Mouse (Mus musculus) neural tube, embryonic 11.5 days (tissue): ENCODE results near the gene Ggt6. TPM values are rescaled to one million over a fixed set of nuclear protein-coding genes. Genes with fewer than 3 reads are reported as not detected.

Experiments
- ATAC-seq: fragments of 200-750 bp; cut with Nextera tagmentation; 2 replicates; pipeline ENCODE4 v1.8.0; 2017; ENCODE audit warnings: moderate number of reproducible peaks, mild to moderate bottlenecking, moderate TSS enrichment, moderate library complexity; ENCODE audit not compliant: insufficient read depth, low FRiP score, low TSS enrichment
- DNase-seq: peaks from one replicate; pipeline ENCODE4 v3.0.0-alpha.2; 2015; ENCODE audit warnings: low spot score
- H3K27ac ChIP-seq: fragments of 300-500 bp; sonication (generic); 2 replicates; pipeline ENCODE4 v1.5.1; 2014; ENCODE audit warnings: low read depth, mild to moderate bottlenecking, low read length
- H3K27me3 ChIP-seq: fragments of 300-500 bp; sonication (generic); 2 replicates; pipeline ENCODE4 v1.6.1; 2014; ENCODE audit warnings: mild to moderate bottlenecking, low read length, mixed read lengths; ENCODE audit not compliant: control insufficient read depth, insufficient read depth
- H3K36me3 ChIP-seq: fragments of 300-500 bp; sonication (generic); 2 replicates; pipeline ENCODE4 v1.6.1; 2014; ENCODE audit warnings: mild to moderate bottlenecking, low read length, moderate library complexity, mixed read lengths; ENCODE audit not compliant: control insufficient read depth, insufficient read depth
- H3K4me1 ChIP-seq: fragments of 300-500 bp; sonication (generic); 2 replicates; pipeline ENCODE4 v1.6.1; 2014; ENCODE audit warnings: low read length, mixed read lengths; ENCODE audit not compliant: control insufficient read depth, insufficient read depth
- H3K4me2 ChIP-seq: fragments of 300-500 bp; sonication (generic); 2 replicates; pipeline ENCODE4 v1.6.1; 2014; ENCODE audit warnings: low read depth, mild to moderate bottlenecking, moderate library complexity
- H3K4me3 ChIP-seq: fragments of 300-500 bp; sonication (generic); 2 replicates; pipeline ENCODE4 v1.5.1; 2014; ENCODE audit warnings: low read depth, low read length
- H3K9ac ChIP-seq: fragments of 300-500 bp; sonication (generic); 2 replicates; pipeline ENCODE4 v1.6.1; 2014; ENCODE audit warnings: mild to moderate bottlenecking, low read length
- H3K9me3 ChIP-seq: fragments of 300-500 bp; sonication (generic); 2 replicates; pipeline ENCODE4 v1.6.1; 2016; ENCODE audit warnings: low read length; ENCODE audit not compliant: control insufficient read depth
- WGBS: fragments of 180-500 bp; shearing (Covaris S2); extraction: QIAGEN DNeasy Blood & Tissue Kit; methylation state at CpG from one replicate; pipeline ENCODE4 v1.1.7; 2014; 5-methylcytosine and 5-hydroxymethylcytosine counted together
- polyA plus RNA-seq: library from polyadenylated mRNA; unstranded; fragments of >200 nt; fragmentation: Nextera tagmentation; extraction: Ambion mirVana; gene quantifications from 2 replicates; pipeline ENCODE4 v1.2.1, GENCODE M21; 2014

The Ggt6 gene
- not detected in 2 replicates for polyA plus RNA-seq

- no peak within 1 kb of the TSS for H3K27ac ChIP-seq
- H3K4me3 ChIP-seq, result no peak within 1 kb of the TSS
- H3K4me1 ChIP-seq, result no peaks in the 10 kb centered on the region
- H3K27me3 ChIP-seq, result no peaks in the 10 kb centered on the region
- H3K4me2 ChIP-seq, result no peak within 1 kb of the TSS
- ATAC-seq, result no peak
- no peak for DNase-seq
- H3K9me3 ChIP-seq, result no peaks in the 10 kb centered on the region
- 71% methylated on average over 11 of the region's 11 CpGs for WGBS
- H3K36me3 ChIP-seq, result no peaks in the 10 kb centered on the region
- H3K9ac ChIP-seq, result no peak within 1 kb of the TSS
These were observed at the start of gene Ggt6 for GRCm38 (mm10) chr11:72434963-72435693. Gene Ggt6, plus strand, starts transcription at chr11:72435526.

GRCm38 (mm10) chr11:72388113-72388529 lies 47.2 kb upstream of the Ggt6 start:
- 92% methylated on average over 6 of the region's 6 CpGs for WGBS
- no peak overlapping the region for H3K4me3 ChIP-seq
- no peak overlapping the region for H3K9ac ChIP-seq
- H3K27me3 ChIP-seq, result no peaks in the 10 kb centered on the region
- DNase-seq (no peak), ATAC-seq (no peak)
- H3K36me3 ChIP-seq, result no peaks in the 10 kb centered on the region
- H3K27ac ChIP-seq, result no peak overlapping the region
- no peaks in the 10 kb centered on the region for H3K4me1 ChIP-seq
- no peaks in the 10 kb centered on the region for H3K9me3 ChIP-seq
- no peak overlapping the region for H3K4me2 ChIP-seq

GRCm38 (mm10) chr11:72389407-72390142 lies 45.8 kb upstream of the Ggt6 start:
- Histone ChIP-seq H3K27ac (no peak overlapping the region), H3K4me3 (no peak overlapping the region), H3K36me3 (no peaks in the 10 kb centered on the region), H3K9me3 (no peaks in the 10 kb centered on the region), H3K27me3 (no peaks in the 10 kb centered on the region), H3K4me1 (no peaks in the 10 kb centered on the region), H3K4me2 (no peak overlapping the region), H3K9ac (no peak overlapping the region)
- no peak for DNase-seq
- no peak for ATAC-seq
- 83% methylated on average over 7 of the region's 7 CpGs for WGBS

GRCm38 (mm10) chr11:72391181-72391580 lies 44.1 kb upstream of the Ggt6 start:
- Histone ChIP-seq H3K4me3 (no peak overlapping the region), H3K27ac (no peak overlapping the region), H3K27me3 (no peaks in the 10 kb centered on the region), H3K36me3 (no peaks in the 10 kb centered on the region), H3K9ac (no peak overlapping the region), H3K4me2 (no peak overlapping the region), H3K4me1 (no peaks in the 10 kb centered on the region), H3K9me3 (no peaks in the 10 kb centered on the region)
- 93% methylated on average over 13 of the region's 13 CpGs for WGBS
- no peak for ATAC-seq
- no peak for DNase-seq

- Histone ChIP-seq H3K27me3 (no peaks in the 10 kb centered on the region), H3K36me3 (no peaks in the 10 kb centered on the region), H3K4me3 (no peak overlapping the region), H3K9me3 (no peaks in the 10 kb centered on the region), H3K9ac (no peak overlapping the region), H3K4me1 (no peaks in the 10 kb centered on the region), H3K27ac (no peak overlapping the region), H3K4me2 (no peak overlapping the region)
- DNase-seq (no peak), ATAC-seq (no peak)
- 95% methylated on average over 3 of the region's 3 CpGs for WGBS
These were observed 42.1 kb upstream of the Ggt6 start for GRCm38 (mm10) chr11:72393243-72393642.

- Histone ChIP-seq H3K27ac (no peak overlapping the region), H3K4me3 (no peak overlapping the region), H3K4me1 (no peaks in the 10 kb centered on the region), H3K27me3 (no peaks in the 10 kb centered on the region), H3K4me2 (no peak overlapping the region), H3K9me3 (no peaks in the 10 kb centered on the region), H3K36me3 (no peaks in the 10 kb centered on the region), H3K9ac (no peak overlapping the region)
- WGBS, result 54% methylated on average over 5 of the region's 5 CpGs
- ATAC-seq (no peak), DNase-seq (no peak)
These were observed 41.7 kb upstream of the Ggt6 start for GRCm38 (mm10) chr11:72393669-72394068.

- Histone ChIP-seq H3K4me3 (no peak overlapping the region), H3K4me1 (no peaks in the 10 kb centered on the region), H3K9me3 (no peaks in the 10 kb centered on the region), H3K27me3 (no peaks in the 10 kb centered on the region), H3K9ac (no peak overlapping the region), H3K27ac (no peak overlapping the region), H3K36me3 (no peaks in the 10 kb centered on the region), H3K4me2 (no peak overlapping the region)
- no peak for ATAC-seq
- 86% methylated on average over 2 of the region's 2 CpGs for WGBS
- no peak for DNase-seq
These were observed 40.6 kb upstream of the Ggt6 start for GRCm38 (mm10) chr11:72394694-72395093.

- no peaks in the 10 kb centered on the region for H3K9me3 ChIP-seq
- H3K4me2 ChIP-seq, result no peak overlapping the region
- no peaks in the 10 kb centered on the region for H3K27me3 ChIP-seq
- no peak for DNase-seq
- WGBS, result 69% methylated on average over 6 of the region's 6 CpGs
- no peaks in the 10 kb centered on the region for H3K4me1 ChIP-seq
- no peak overlapping the region for H3K27ac ChIP-seq
- ATAC-seq, result no peak
- H3K4me3 ChIP-seq, result no peak overlapping the region
- no peak overlapping the region for H3K9ac ChIP-seq
- no peaks in the 10 kb centered on the region for H3K36me3 ChIP-seq
These were observed 39.7 kb upstream of the Ggt6 start for GRCm38 (mm10) chr11:72395652-72396051.

GRCm38 (mm10) chr11:72396621-72397020 lies 38.7 kb upstream of the Ggt6 start:
- Histone ChIP-seq H3K27ac (no peak overlapping the region), H3K4me1 (no peaks in the 10 kb centered on the region; the same call in 1 of the 2 replicates), H3K36me3 (no peaks in the 10 kb centered on the region), H3K9ac (no peak overlapping the region), H3K4me2 (no peak overlapping the region), H3K27me3 (no peaks in the 10 kb centered on the region), H3K4me3 (no peak overlapping the region), H3K9me3 (no peaks in the 10 kb centered on the region)
- ATAC-seq (no peak), DNase-seq (no peak)
- WGBS, result 87% methylated on average over 7 of the region's 7 CpGs
